Mouse (Mus musculus) urinary bladder, postnatal 25 days (tissue): Measurements from ENCODE around the gene Plekha7.
A peak's percentile ranks its signal among the peaks of the same experiment; 100 is the strongest.

Source experiments
- DNase-seq: peaks from one replicate; pipeline ENCODE4 v3.0.0; 2022; ENCODE audit warnings: low spot score

The Plekha7 gene

DNA sequence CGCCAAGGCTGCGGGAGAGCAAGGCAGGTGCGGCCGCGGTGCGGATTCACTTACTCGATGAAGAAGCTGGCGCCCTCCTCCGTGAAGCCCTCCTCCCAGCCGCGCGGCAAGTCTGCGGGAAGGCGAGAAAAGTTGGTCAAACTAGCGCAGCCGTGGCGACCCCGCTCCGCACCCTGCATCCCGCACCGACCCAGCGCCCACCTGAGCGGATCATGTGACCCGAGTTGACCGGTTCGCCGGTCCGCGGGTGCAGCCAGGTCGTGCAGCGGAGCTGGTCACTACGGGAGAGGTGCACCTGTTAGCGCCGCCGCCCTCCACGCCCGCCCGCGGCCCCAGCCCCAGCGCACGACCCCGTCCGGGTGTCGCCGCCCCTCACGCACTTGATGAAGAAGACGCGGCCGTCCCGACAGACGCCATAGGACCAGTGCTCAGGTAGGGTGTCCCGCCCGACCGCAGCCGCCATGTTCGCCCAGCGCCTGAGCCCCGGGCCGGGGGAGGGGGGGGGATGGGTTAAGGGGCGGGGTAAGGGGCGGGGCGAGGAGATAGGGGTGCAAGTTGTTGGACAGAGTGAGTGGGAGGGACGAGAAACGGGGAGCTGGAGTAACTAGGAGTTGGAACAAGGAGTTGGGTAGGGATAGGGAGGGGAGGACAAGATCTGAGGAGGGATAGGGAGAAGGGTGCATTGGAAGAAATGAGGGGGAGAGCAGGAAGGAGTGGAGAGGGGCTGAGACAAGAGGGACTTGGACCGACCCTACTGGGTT is at the start of gene Plekha7:
Gene Plekha7 (minus strand): TSS at position 506 of the 761 bp plus-strand sequence.
- peak; percentile 47 for DNase-seq

DNA sequence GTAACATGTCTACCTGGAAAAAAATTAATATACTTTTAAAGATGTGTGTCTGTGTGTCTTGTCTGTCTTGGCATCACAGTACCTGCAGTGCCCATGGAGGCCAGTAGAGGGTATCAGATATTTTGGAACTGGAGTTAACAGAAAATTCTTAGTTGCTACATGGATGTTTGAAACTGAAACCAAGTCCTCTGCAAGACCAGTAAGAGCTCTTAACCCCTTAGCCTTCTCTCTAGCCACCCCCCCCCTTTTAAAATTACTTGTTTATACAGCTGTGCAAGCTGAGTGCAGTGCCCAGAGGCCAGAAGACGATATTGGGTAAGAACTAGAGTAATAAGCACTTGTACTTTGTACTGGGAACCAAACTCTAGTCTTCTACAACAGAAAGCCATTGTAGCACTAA is 28.1 kb upstream of the Plekha7 start:
- DNase-seq: peak; percentile 44

GRCm38 (mm10) chr7:116335133-116335532 is 27.0 kb upstream of the Plekha7 start:
- no peak for DNase-seq

DNA sequence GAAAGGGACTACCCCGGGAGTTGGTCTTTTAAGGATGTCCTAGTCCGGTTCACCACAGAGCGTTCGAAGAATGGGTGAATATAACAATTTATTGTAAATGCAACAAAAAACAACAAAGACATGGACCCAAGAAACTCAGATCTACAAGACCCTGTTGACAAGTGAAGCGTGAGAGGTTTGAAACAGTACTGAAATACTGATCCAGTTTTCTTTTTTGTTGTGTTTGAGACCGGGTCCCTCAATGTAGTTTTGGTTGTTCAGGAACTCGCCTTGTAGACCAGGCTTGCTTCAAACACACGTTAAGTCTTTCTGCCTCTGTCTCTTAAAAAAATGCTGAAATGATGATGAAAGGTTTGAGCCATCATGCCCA is 26.5 kb upstream of the Plekha7 start:
- DNase-seq: no peak

GRCm38 (mm10) chr7:116333713-116334668 is 25.8 kb upstream of the Plekha7 start, which contains the start of gene Rps13:
Gene Rps13, minus strand, starts transcription at chr7:116334195.
- peak; percentile 96 for DNase-seq

DNA sequence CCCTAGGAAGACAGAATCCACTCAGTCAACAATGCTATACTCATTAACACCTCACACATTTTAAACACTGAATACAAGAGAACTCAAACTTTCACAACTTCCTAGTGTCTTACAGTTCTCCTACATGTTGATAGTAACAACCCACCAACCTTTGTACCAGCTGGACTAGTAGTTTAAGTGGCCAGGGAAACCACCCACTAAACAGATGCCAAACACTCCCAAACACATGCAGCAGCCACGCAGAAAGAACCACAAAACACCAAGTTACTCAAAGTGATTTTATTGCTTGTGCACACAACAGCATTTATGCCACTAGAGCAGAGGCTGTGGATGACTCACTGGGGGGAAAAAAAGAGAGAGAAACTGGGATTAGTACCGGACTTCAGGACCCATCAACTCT is 23.1 kb upstream of the Plekha7 start:
- DNase-seq: no peak

DNA sequence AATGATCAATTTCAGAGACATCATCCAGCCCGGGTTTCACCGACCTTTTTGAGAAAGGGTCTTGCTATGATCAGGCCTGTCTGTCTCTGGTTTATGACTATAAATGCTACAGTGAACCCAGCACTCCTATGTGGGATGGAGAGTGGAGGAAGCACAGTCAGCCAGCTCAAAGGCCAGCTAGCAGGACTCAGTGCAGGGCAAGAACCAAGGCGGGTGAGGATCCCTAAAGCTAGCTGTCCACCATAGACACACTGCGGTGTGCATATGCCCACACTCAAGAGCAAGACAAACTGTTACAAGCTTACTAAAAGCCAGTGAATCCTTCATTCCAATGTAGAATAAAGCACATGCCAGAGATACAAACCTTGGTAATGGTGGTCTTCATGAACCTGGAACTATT is 21.7 kb upstream of the Plekha7 start:
- no peak for DNase-seq

DNA sequence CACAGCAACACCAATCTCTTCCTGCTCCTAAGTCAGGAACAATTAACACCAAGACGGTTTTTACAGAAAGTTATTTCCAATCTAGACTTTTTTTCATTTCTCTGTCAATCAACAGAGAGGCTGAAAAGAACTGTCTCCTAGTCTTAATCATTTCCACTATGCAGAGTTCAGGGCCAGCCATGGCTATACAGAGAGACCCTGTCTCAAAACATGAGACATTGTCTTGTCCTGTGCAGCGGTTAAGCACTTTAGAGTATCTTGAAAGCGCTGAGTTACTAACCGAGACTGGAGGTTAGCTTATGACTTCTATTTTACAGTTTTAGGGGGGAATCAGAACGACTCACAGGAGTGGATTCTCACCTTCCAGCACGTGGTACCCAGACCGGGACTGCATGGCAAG is 20.6 kb upstream of the Plekha7 start:
- no peak for DNase-seq

DNA sequence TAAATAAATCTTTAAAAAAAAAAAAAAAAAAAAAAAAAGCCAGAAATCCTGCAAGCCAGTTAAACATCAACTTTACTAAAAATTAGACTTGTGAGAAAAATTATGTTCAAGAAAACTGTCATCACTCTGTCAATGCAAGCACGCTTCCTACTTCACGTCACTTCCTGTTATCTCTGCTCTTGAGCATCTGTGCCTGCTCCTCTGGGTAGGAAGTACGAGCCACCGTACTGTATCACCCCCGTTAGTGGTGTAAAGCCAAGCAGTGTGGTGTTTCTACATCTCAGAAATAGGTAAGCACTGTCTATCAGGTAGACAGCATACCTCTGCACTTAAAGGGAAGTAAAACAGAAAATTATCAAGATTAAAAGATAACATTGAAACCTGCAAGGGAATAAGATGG is 19.7 kb upstream of the Plekha7 start:
- DNase-seq: no peak

- peak; percentile 67 for DNase-seq
Observed at GRCm38 (mm10) chr7:116323331-116323964, 15.3 kb upstream of the Plekha7 start.

- no peak for DNase-seq
Observed at GRCm38 (mm10) chr7:116309456-116309855, 1.3 kb upstream of the Plekha7 start.

DNA sequence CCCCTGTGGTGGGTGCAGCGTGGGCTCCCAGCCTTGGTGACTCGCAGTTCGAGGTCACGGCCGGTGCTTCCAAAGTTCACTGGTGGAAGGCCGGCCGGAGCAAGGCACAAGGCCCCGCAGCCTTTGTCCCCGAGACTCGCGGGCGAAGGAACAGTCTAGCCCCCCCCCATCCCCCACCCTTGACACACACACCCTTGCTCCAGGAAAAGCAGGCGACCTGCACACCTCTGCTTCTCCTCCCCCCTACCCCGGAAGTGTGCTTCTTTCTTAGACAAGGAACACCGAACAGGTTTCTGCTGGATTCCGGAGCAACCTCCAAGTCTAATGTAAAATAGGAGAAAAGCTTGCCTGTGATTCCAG is 436 bp upstream of the Plekha7 start:
- no peak for DNase-seq

DNA sequence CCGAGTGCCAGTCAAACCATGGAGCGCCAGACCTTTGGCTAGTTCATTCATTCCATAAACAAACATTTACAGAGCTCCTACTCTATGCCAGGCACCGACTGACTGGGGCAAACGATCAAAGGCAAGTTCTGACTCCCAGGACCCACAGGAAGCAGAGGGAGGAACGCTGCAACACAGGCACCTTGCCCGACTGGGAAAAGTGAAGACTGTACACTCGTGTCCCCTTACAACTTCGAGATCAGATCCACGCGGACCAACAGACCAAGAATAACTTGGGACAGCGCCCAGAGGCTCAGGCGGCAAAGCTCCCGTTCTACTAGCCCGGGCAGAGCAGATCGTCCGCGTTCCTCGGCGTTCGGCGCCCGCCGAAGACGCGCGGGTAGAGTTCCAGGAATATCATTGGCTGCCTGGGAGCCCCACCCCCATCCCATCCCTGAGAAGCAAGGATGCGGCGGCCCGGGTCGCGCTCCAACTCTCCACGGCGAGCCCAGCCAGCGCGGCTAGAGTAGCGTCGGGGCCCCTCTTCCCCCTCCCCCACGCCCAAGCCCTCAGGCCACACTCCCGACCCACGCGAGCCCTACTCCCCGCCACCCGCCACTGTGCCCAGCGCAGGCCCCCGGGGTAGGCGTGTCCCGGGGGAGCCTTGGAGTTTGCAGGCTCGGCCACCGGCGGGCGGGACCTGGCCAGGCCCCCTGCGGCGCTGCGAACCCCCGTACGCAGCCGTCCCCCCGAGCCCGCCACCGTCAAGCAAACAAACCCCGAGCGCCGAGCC is 891 bp downstream of the Plekha7 start:
- peak; percentile 59 for DNase-seq

GRCm38 (mm10) chr7:116306601-116307000 is 1.6 kb downstream of the Plekha7 start:
- DNase-seq: no peak

DNA sequence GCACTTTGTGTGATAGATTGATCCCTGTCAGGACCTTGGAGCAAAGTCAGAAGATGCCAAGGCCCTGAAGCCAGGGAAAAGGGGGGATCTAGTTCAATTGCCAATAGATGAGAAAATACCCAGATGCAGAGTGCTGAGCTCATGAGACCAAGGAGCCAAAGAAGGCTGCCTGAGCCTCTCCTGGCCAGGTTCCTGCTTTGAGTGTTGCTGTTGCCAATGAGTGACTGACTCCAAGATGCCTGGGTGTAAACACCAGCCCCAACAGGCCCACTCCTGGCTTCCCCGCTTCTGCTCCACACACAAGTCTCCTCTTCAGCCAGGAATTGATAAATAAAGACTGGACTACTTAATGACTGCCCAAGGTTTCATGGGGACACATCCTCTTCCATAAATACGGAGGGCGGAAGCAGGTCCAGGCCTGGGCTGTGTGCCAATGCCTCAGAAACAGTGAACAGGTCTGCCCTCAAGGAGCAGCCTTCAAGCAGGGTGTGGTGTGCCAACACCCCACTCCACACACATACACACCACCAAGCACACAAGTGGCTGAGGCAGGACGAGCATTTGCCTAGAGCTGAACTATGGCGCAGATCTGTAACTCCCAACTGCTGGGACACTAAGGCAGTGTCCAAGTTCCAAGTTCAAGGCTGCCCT is 6.4 kb downstream of the Plekha7 start:
- DNase-seq: no peak

DNA sequence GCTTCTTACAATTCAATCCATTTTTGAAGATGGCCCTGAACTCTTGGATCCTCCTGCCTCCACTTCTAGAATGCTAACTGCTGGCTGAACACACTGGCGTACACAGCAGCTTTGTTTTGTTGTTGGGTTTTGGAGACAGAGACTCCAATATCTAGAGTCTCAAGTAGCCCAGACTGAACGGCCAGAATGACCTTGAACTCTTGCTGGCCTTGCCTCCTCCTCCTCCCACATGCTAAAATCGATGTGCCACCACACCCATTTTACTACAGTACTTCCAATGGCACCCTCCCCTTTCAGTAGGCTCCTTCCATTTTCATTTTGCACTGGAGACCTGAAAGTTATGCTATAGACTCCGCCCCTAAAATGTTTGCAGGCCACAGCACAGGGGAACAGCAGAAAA is 7.0 kb downstream of the Plekha7 start:
- DNase-seq: no peak

DNA sequence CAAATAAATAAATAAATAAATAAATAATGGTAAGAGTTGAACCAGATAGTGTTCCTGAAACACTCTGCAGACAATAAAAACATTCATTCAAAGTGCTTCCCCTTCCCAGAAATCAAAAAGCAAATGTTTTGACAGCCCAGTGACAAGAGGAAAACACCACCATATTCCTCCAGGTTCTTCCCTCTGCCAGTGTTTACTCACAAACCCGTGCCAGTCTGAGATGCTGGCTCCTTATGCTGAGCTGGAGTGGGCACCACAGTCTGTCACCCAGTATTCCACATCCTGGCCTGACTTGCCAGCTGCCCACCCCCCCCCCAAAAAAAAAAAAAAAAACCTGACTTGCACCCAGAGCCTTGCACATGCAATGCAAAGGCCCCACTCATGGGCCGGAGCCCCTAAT is 9.3 kb downstream of the Plekha7 start:
- DNase-seq: no peak

- DNase-seq: no peak
Observed at GRCm38 (mm10) chr7:116298389-116298788, 9.8 kb downstream of the Plekha7 start.

DNA sequence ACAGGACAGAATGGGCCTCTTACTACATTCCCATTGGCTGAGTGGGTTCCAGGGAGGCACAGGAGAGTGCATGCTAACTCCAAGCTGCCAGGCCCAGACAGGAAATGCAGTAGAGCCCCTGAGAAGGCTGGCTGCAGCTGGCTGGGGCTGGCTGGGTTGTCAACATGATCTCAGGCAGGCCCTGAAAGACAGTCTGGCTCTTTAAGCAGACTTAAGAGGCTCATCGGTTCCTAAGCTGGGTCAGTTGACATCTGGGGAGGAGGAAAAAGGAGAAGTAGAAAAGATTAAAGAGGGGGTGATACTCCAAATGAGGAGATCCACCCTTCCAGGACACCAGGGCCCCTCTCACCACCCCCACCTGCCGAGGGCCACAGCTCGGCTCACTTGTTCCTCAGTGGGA is 13.2 kb downstream of the Plekha7 start:
- no peak for DNase-seq

GRCm38 (mm10) chr7:116292377-116292776 is 15.8 kb downstream of the Plekha7 start:
- DNase-seq: no peak

GRCm38 (mm10) chr7:116290559-116290958 is 17.6 kb downstream of the Plekha7 start:
- no peak for DNase-seq
